Mouse (Mus musculus) naive thymus-derived CD4-positive, alpha-beta T cell, adult 2 months (primary cell): ENCODE measurements around the gene 9330182L06Rik.

ENCODE experiments used
- DNase-seq: peaks from one replicate; pipeline ENCODE4 v3.0.0-alpha.2; 2011; ENCODE audit warnings: low read depth

Gene 9330182L06Rik

GRCm38 (mm10) chr5:9265586-9266279, at the start of gene 9330182L06Rik:
Gene 9330182L06Rik (plus strand): TSS chr5:9266118.
- peak; percentile 3 for DNase-seq

DNA sequence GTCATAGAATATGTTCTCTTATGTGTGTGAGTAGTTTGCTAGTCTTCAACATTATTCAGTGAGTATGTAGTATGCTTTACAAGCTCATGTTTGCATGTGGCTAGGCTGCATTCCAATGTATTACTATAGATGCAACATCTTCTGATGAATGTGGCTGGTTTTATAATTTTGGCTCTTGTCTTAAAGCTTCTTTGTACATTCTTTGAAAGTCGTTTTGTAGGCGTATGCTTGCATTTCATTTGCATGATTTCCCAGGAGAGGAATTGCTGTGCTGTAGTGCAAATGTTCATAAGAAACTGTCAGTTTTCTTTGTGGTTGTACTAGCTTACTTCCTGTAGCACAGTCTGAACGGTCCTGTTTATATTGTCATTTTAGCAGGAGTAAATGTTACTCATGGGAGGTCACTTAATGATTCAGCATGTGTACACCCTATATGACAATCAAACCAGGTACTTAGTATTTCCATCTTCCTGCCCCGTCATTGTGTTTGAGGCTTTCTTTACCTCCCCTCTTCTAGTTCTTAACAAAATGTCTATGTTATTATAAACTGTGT, 38.4 kb upstream of the 9330182L06Rik start:
- no peak for DNase-seq

DNA sequence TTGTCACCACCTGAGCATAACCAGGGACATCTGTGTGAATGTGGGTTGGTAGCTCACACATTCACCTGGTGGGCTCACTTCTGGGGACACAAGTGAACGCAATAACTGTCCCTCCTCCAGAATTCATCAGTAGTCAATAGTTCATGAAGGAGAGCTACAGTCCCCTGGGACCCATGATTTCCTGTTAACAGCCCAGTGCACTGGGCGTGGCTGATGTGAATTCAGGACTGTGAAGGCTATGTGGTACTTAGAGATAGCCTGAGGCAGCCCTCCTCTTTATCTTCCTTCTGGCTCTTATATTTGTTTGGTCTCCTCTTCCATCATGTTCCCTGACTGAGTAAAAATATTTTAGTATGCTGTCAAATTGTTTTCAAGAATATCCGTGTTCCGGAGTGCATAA, 1.6 kb upstream of the 9330182L06Rik start:
- no peak for DNase-seq

DNA sequence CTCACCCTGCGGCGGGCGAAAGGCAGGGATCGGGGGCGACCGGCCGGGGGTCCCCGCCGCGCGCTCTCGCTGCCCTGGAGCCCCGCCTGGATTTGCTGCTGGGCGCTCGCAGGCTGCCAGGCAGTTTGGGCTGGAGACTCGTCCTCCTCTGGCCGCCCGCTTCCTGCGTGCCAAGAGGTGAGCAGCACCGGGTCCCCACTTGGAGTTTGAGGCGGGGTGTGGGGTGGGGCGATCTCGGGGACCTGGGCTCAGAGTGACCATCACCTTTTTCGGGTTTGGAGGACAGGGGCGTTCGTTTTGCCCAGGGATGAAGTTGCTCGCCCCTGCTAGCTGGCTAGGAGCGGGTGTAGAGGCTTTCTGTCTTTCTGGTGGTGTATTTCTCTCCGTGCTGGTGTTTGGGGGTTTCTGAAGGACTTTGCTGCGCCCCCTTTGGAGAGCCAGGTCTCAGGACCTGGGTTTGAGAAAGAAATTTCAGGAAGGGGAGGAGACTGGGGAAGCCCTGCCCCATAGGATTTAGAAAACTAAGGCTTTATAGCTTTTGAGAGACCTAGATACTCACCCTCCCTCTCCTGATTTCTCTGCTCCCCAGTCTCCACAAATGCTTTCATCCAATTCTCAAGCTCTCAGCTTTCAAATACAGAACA, 484 bp downstream of the 9330182L06Rik start:
- no peak for DNase-seq

DNA sequence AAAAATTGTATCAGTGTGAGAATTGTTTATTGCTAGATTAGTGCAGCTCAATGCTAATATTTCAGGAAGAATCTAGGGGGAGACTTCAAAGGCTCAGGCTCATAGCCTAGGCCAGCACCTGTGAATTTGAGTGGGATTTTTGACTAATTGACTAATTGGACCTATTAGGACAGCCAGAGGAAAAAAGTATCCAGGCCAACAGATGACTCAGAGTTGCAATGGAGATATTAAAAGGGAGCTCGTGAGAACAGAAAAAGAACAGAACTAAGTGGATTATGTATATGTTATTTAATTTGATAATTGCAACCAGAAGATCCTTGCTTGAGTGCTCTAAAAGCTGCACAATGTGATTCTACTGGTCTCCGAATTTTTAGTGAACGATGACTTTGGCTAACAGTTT, 3.7 kb downstream of the 9330182L06Rik start:
- DNase-seq = no peak

DNA sequence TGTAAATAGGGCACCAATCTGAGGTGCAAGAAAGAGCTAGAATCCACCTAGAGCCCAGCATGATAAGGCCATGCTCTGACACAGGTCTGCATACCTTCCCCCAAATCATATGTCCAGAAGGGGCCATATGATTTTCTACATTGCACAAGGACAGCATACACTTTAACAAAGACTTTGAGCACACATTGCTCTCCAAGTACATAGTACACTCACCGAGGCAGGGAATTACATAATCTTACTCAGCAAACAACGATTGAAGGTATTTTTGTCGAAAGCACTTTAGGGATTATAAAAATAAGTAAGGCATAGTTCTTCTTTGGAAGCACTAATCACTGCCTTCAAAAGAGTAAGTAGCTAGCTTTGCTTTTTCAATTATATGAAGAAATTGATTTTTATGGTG, 7.1 kb downstream of the 9330182L06Rik start:
- DNase-seq = no peak

GRCm38 (mm10) chr5:9295777-9296549, 30.0 kb downstream of the 9330182L06Rik start:
- DNase-seq = no peak

- no peak for DNase-seq
Measured at GRCm38 (mm10) chr5:9296550-9296928, 30.6 kb downstream of the 9330182L06Rik start.

- no peak for DNase-seq
Measured at GRCm38 (mm10) chr5:9326863-9327262, 60.9 kb downstream of the 9330182L06Rik start.

DNA sequence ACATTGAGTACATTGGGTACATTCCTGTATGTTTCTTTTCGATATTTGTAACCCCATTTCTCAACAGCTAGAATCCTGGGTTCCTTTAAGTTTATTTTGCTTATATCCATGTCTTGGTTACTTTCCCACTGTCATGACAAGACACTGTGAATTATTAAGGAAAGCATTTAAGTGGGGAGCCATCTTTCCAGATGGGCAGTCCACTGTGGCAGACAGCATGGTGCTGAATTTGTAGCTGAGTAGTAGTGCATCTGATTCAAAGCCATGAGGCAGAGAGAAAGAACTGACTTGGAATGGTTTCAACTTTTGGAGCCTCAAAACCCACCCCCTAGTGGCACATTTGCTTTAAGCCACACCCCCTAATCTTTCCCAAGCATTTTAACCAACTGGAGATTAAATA, 61.6 kb downstream of the 9330182L06Rik start:
- no peak for DNase-seq

DNA sequence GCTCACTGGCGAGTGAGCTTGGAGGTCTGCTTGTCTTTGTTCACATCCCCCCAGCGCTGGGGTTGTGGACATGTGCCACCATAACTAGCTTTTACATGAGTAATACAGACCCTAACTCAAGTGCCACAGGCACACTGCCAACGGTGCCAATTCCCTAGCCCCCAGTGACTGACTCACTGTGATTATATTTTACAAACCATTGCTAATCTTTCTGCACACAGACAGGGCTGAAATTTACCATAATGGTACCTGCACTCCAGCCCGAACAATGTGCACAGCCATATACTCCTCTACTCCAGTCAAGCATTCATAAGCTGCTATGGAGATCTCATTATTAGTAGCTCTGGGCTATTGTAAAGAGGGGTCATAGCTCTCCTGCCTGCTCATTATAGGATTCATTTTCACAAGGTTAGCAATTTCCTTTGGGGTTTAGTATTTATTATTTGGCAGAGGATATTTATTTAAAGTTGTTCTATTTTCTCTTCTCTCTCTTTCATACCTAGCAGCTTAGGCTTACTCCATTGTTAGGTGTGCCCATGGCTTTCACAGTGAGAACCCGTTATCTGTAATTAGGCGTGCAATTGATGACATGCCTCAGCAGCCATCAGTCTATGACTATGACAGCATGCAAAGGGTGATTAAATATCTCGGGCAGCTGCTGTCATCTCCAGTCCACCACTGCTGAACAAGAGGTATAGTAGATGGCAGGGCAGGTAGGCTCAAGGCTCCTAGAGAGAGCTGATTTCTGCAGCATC, 73.0 kb downstream of the 9330182L06Rik start:
- no peak for DNase-seq

GRCm38 (mm10) chr5:9339511-9340173, 73.7 kb downstream of the 9330182L06Rik start:
- DNase-seq = no peak

DNA sequence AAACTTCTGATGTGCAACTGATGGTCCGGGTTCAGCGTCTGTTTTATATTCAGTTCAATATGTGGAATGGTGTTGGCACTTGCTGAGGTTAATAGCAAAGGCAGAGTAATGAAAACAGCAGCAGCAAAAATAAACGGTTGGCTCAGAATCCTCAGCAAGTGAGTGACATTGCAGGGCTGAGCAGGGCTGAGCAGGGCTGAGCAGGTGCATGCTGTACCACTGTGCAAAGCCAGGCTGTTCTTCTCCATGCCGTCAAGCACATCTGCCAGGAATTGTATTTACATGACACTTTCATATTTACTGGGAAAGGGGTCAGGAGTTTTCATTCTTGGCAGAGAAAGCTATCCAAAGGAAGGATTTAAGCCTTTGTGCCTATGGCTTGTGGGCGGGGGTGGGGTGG, 78.7 kb downstream of the 9330182L06Rik start:
- DNase-seq = no peak

GRCm38 (mm10) chr5:9345038-9345617, 79.2 kb downstream of the 9330182L06Rik start:
- no peak for DNase-seq

- DNase-seq = no peak
Measured at GRCm38 (mm10) chr5:9345625-9346024, 79.7 kb downstream of the 9330182L06Rik start.

GRCm38 (mm10) chr5:9346510-9346909, 80.6 kb downstream of the 9330182L06Rik start:
- DNase-seq = no peak

GRCm38 (mm10) chr5:9352163-9352562, 86.2 kb downstream of the 9330182L06Rik start:
- no peak for DNase-seq

DNA sequence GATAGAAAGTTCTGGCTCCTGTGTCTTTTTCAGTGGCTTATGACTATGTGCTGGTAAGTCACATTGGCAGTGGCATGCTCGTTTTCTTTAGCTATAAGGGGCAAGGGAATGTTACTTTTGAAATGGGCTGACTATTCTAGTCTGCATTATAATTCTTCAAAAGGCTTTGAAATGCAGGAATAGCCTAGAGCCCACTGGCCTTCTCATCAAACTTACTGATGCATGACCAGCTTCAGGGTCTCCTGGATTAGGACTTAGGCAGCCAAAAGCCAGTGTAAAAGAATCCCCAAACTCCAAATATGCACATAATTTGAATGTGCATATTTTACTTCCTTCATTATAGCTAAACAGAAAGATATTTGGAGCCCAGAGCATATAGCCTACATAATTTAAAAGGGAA, 86.7 kb downstream of the 9330182L06Rik start:
- DNase-seq = no peak

DNA sequence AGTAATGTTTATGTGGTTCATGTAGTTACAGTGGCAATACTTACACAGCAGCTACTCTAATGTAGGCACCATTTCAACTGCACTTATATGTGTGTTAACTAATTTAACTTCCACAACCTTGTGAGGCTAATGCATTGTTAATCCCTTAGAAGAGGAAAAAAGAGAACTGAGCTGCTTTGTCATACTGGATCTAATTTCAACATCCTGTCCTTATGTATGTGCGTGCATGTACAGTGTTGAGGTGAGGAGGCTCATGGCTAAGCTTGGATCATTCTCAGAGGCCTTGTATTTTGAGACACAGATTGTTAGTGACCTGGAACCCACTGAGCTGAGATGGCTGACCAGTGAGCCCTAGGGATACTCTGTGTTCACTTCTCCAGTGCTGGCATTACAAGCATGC, 88.3 kb downstream of the 9330182L06Rik start:
- no peak for DNase-seq

DNA sequence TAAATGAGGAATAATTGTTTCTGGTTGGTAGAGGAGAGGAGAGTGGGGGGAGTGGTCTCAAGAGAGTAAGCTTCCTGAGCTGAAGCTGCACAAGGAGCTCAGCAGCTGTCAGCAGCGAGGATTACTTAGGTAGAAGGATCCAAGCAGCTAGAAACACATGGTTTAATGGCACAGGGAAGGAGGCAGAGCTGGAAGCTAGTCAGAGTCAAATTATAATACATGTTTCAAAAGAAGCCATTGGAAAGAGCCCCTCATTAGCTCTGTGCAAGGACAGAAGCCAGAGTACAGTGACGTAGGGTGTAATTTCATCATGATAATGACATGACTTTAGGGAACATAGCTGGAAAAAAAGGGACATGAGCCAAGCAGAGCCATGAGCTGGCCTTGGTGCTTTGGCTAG, 92.2 kb downstream of the 9330182L06Rik start:
- no peak for DNase-seq
